15 mouse cellular contexts compared by ENCODE assay signal in genomic region chr7:137268452-137269155, GRCm38 (mm10). TPM values are rescaled to one million over a fixed set of nuclear protein-coding genes. Genes with fewer than 3 reads are reported as not detected.
A peak's percentile ranks its signal among the peaks of the same experiment; 100 is the strongest.
DNase-seq lines count a peak whose midpoint lies in the region; ATAC-seq and TF ChIP-seq lines count a peak whose summit lies in the region.
"Had no signal": no experiment of that assay in that cellular context is flagged by ENCODE, and none has a peak within 500 bp of the region (broad histone marks: within the 10 kb centered on the region; RNA-seq: fewer than 3 reads in every experiment).

No protein-coding gene starts in this region.

- no peak for TF ChIP-seq CTCF in layer of hippocampus, adult 2 months (conservative IDR thresholded peaks at IDR 0.05)

- peak overlapping the region; percentile 36; the same call in 1 of the 2 replicates for H3K9ac ChIP-seq in hindbrain, embryonic 13.5 days
- H3K9ac ChIP-seq in kidney, embryonic 15.5 days: no peak overlapping the region
- H3K9ac ChIP-seq: liver, embryonic 15.5 days had no signal

- no peak for ATAC-seq in hindbrain, embryonic 13.5 days (ENCODE audit: low FRiP score)
- ATAC-seq in kidney, embryonic 15.5 days (replicated peaks; ENCODE audit: low FRiP score): no peak
- ATAC-seq: activated CD4-positive, CD25-positive, alpha-beta regulatory T cell, adult 4 months had no signal

- H3K27me3 ChIP-seq in hindbrain, embryonic 13.5 days: no peaks in the 10 kb centered on the region
- peaks cover 46% of the 10 kb centered on the region for H3K27me3 ChIP-seq in kidney, embryonic 15.5 days

- no peaks in the 10 kb centered on the region for H3K9me3 ChIP-seq in hindbrain, embryonic 13.5 days
- H3K9me3 ChIP-seq in kidney, embryonic 15.5 days (replicated peaks): no peaks in the 10 kb centered on the region
- H3K9me3 ChIP-seq: heart, embryonic 10.5 days; liver, embryonic 15.5 days had no signal

- H3K36me3 ChIP-seq in hindbrain, embryonic 13.5 days: no peaks in the 10 kb centered on the region
- H3K36me3 ChIP-seq in kidney, embryonic 15.5 days: no peaks in the 10 kb centered on the region
- H3K36me3 ChIP-seq: heart, embryonic 10.5 days; liver, embryonic 15.5 days had no signal

- WGBS in hindbrain, embryonic 13.5 days: 70% methylated on average over 8 of the region's 8 CpGs
- WGBS in kidney, embryonic 15.5 days: 53% methylated on average over 8 of the region's 8 CpGs

- intact Hi-C loops in left cerebral cortex, postnatal 14 days (cut with DNase I): no loop called here

- H3K27ac ChIP-seq in layer of hippocampus, adult 2 months: no peak overlapping the region
- H3K27ac ChIP-seq in hindbrain, embryonic 13.5 days: peak overlapping the region; percentile 46
- H3K27ac ChIP-seq in kidney, embryonic 15.5 days: no peak overlapping the region
- H3K27ac ChIP-seq: heart, embryonic 10.5 days; kidney, postnatal 0 days; liver, embryonic 15.5 days; stomach, postnatal 0 days had no signal

- peak; percentile 21 for DNase-seq in layer of hippocampus, adult 11-12 months (ENCODE audit: low spot score)
- DNase-seq in layer of hippocampus, adult 2 months (ENCODE audit: low spot score in 2 of 2): no peak
- DNase-seq in embryo, embryonic 11 days: peak; percentile 79
- DNase-seq in neural tube, embryonic 10.5 days (ENCODE audit: extremely low spot score, low spot score): peak; percentile 61
- DNase-seq in thymus, postnatal 25 days: no peak
- no peak for DNase-seq in left cerebral cortex, postnatal 14 days (ENCODE audit: low spot score in 2 of 2)
- DNase-seq: cerebellum, adult 2 months had no signal

- no peak overlapping the region for H3K4me3 ChIP-seq in layer of hippocampus, adult 2 months
- no peak overlapping the region for H3K4me3 ChIP-seq in hindbrain, embryonic 13.5 days
- H3K4me3 ChIP-seq in kidney, embryonic 15.5 days (replicated peaks): no peak overlapping the region
- H3K4me3 ChIP-seq: heart, embryonic 10.5 days; liver, embryonic 15.5 days had no signal

- no peak overlapping the region for H3K4me2 ChIP-seq in hindbrain, embryonic 13.5 days
- H3K4me2 ChIP-seq in kidney, embryonic 15.5 days: no peak overlapping the region
- H3K4me2 ChIP-seq: liver, embryonic 15.5 days had no signal

- peaks cover 92% of the 10 kb centered on the region for H3K4me1 ChIP-seq in hindbrain, embryonic 13.5 days (replicated peaks)
- peaks cover 34% of the 10 kb centered on the region for H3K4me1 ChIP-seq in kidney, embryonic 15.5 days
- H3K4me1 ChIP-seq: liver, embryonic 15.5 days had no signal

RNA-seq across cellular contexts. Expression of gene Ebf3, which starts 45.6 kb away (rescaled TPM):
- 1 to 10 TPM in 1 of 2 experiments, under 1 TPM in 1; 0.66 to 1.3 TPM for total RNA-seq in layer of hippocampus, adult 2 months (2021)
- polyA plus RNA-seq in hindbrain, embryonic 13.5 days (2015; fragmentation: Nextera tagmentation; extraction: Ambion mirVana): 22.2 and 27.7 TPM in 2 replicates
- total RNA-seq in left cerebral cortex, postnatal 14 days (2021): under 1 TPM; 0.68 to 0.70 TPM
- polyA plus RNA-seq in kidney, embryonic 15.5 days (2015; fragmentation: Nextera tagmentation; extraction: Ambion mirVana): 1.5 and 1.6 TPM in 2 replicates
- total RNA-seq: hematopoietic stem cell, adult 5-6 weeks had no signal
- polyA plus RNA-seq: activated CD4-positive, CD25-positive, alpha-beta regulatory T cell, adult 4 months had no signal

Comparison
In these comparisons a context has a peak if more than half of its experiments do, and no peak if none do; other contexts are left out.
1. DNase-seq: peak in layer of hippocampus, adult 11-12 months (single experiment), embryo, embryonic 11 days (single experiment) and neural tube, embryonic 10.5 days (single experiment); none in layer of hippocampus, adult 2 months (0 of 2), thymus, postnatal 25 days (single experiment) and left cerebral cortex, postnatal 14 days (0 of 2).